Mouse (Mus musculus): Measurements from ENCODE around the gene Zfp941.

Gene Zfp941

GRCm38 (mm10) chr7:140839556-140839955 lies 17.6 kb upstream of the Zfp941 start:
- no peak for DNase-seq

GRCm38 (mm10) chr7:140836243-140837115 lies 14.5 kb upstream of the Zfp941 start:
- peak; percentile 82 for DNase-seq

GRCm38 (mm10) chr7:140835758-140836087 lies 13.7 kb upstream of the Zfp941 start:
- no peak for DNase-seq

- DNase-seq = no peak
Observed at GRCm38 (mm10) chr7:140834968-140835757, 13.2 kb upstream of the Zfp941 start, which contains the start of gene Urah. Urah (plus strand) TSS chr7:140835018.

GRCm38 (mm10) chr7:140833341-140833740 lies 11.4 kb upstream of the Zfp941 start:
- no peak for DNase-seq

GRCm38 (mm10) chr7:140831447-140831846 lies 9.5 kb upstream of the Zfp941 start:
- DNase-seq = no peak

- peak; percentile 84 for DNase-seq
Observed at GRCm38 (mm10) chr7:140828171-140828881, 6.3 kb upstream of the Zfp941 start.

- no peak for DNase-seq
Observed at GRCm38 (mm10) chr7:140822731-140823130, 753 bp upstream of the Zfp941 start.

GRCm38 (mm10) chr7:140821305-140821652 lies 699 bp downstream of the Zfp941 start:
- no peak for DNase-seq

GRCm38 (mm10) chr7:140820173-140820572 lies 1.8 kb downstream of the Zfp941 start:
- no peak for DNase-seq

GRCm38 (mm10) chr7:140812850-140813249 lies 9.1 kb downstream of the Zfp941 start:
- DNase-seq = no peak

GRCm38 (mm10) chr7:140811714-140812113 lies 10.3 kb downstream of the Zfp941 start:
- peak; percentile 49 for DNase-seq

- DNase-seq = no peak
Observed at GRCm38 (mm10) chr7:140810496-140810895, 11.5 kb downstream of the Zfp941 start.

- peak; percentile 65 for DNase-seq
Observed at GRCm38 (mm10) chr7:140805704-140806103, 16.3 kb downstream of the Zfp941 start.

- no peak for DNase-seq
Observed at GRCm38 (mm10) chr7:140802629-140803028, 19.3 kb downstream of the Zfp941 start.

GRCm38 (mm10) chr7:140798212-140798611 lies 23.8 kb downstream of the Zfp941 start:
- no peak for DNase-seq

- DNase-seq = no peak
Observed at GRCm38 (mm10) chr7:140797619-140798018, 24.4 kb downstream of the Zfp941 start.

- DNase-seq = no peak
Observed at GRCm38 (mm10) chr7:140793541-140793940, 28.4 kb downstream of the Zfp941 start.

GRCm38 (mm10) chr7:140788053-140788435 lies 33.9 kb downstream of the Zfp941 start:
- DNase-seq = no peak

GRCm38 (mm10) chr7:140787406-140788052 lies 34.4 kb downstream of the Zfp941 start, which contains the start of gene Syce1:
Syce1 (minus strand) TSS chr7:140787852.
- no peak for DNase-seq

- no peak for DNase-seq
Observed at GRCm38 (mm10) chr7:140780548-140780947, 41.4 kb downstream of the Zfp941 start.

GRCm38 (mm10) chr7:140765888-140766739 lies 55.9 kb downstream of the Zfp941 start:
- DNase-seq = no peak

Data from layer of hippocampus, adult 9-11 months (tissue).